Mouse (Mus musculus) C2C12 (cell line): Measurements from ENCODE around the gene Relt.

Experiments used
- CTCF ChIP-seq: IDR thresholded peaks from one replicate; pipeline ENCODE4 v1.5.1; 2011; ENCODE audit not compliant: control insufficient read depth, insufficient read depth, insufficient read length
- FOSL1 ChIP-seq: IDR thresholded peaks from one replicate; pipeline ENCODE4 v1.8.0; 2011; ENCODE audit warnings: mild to moderate bottlenecking, low read length; ENCODE audit not compliant: poor library complexity, insufficient read depth, severe bottlenecking
- MAX ChIP-seq: IDR thresholded peaks from one replicate; pipeline ENCODE4 v1.6.1; 2011; ENCODE audit warnings: mild to moderate bottlenecking, control low read depth
- USF1 ChIP-seq: IDR thresholded peaks from one replicate; pipeline ENCODE4 v1.6.1; 2011; ENCODE audit warnings: low read depth, mild to moderate bottlenecking, control low read depth, moderate library complexity

- TF ChIP-seq CTCF (no peak), MAX (no peak), USF1 (no peak), FOSL1 (no peak)
Observed at GRCm38 (mm10) chr7:100843866-100844265, 19.4 kb downstream of the Relt start.
